Mouse (Mus musculus): ENCODE data around the gene Adgrv1. TPM values are rescaled to one million over a fixed set of nuclear protein-coding genes. Genes with fewer than 3 reads are reported as not detected.
"Not testable (repeated sequence)": the region's sequence is repeated elsewhere in the genome, so short reads cannot be mapped to it uniquely, and the experiment has no call there.

Gene Adgrv1
- polyA plus RNA-seq, 1 experiment: 0.81 TPM

GRCm38 (mm10) chr13:81280650-81281229 is 352.2 kb downstream of the Adgrv1 start:
- no peak for TF ChIP-seq CTCF (IDR thresholded peaks at IDR 0.05; ENCODE audit: borderline replicate concordance, insufficient read depth, low read length)
- TF ChIP-seq POLR2A (IDR thresholded peaks at IDR 0.05; ENCODE audit: low read depth, low read length): no peak
- no peaks in the 10 kb centered on the region for H3K4me1 ChIP-seq (ENCODE audit: control insufficient read depth, insufficient read depth, low read length)
- no peak overlapping the region for H3K4me3 ChIP-seq (ENCODE audit: insufficient read depth, low read length)
- no peak overlapping the region for H3K27ac ChIP-seq (ENCODE audit: insufficient read depth, low read length)

- H3K4me1 ChIP-seq (ENCODE audit: control insufficient read depth, insufficient read depth, low read length): no peaks in the 10 kb centered on the region
These were observed 353.6 kb downstream of the Adgrv1 start for GRCm38 (mm10) chr13:81279351-81279736.

GRCm38 (mm10) chr13:81278669-81279350 is 354.1 kb downstream of the Adgrv1 start:
- Histone ChIP-seq H3K4me1 (ENCODE audit: control insufficient read depth, insufficient read depth, low read length) (no peaks in the 10 kb centered on the region), H3K27ac (ENCODE audit: insufficient read depth, low read length) (no peak overlapping the region), H3K4me3 (ENCODE audit: insufficient read depth, low read length) (no peak overlapping the region)
- TF ChIP-seq CTCF (IDR thresholded peaks at IDR 0.05; ENCODE audit: borderline replicate concordance, insufficient read depth, low read length) (no peak), POLR2A (IDR thresholded peaks at IDR 0.05; ENCODE audit: low read depth, low read length) (no peak)

More at GRCm38 (mm10) chr13:81279351-81279736, 353.6 kb downstream of the Adgrv1 start:
- no peak overlapping the region for H3K4me3 ChIP-seq (ENCODE audit: insufficient read depth, low read length)
- TF ChIP-seq CTCF (IDR thresholded peaks at IDR 0.05; ENCODE audit: borderline replicate concordance, insufficient read depth, low read length): no peak
- TF ChIP-seq POLR2A (IDR thresholded peaks at IDR 0.05; ENCODE audit: low read depth, low read length): no peak
- no peak overlapping the region for H3K27ac ChIP-seq (ENCODE audit: insufficient read depth, low read length)

GRCm38 (mm10) chr13:81273837-81274236 is 359.1 kb downstream of the Adgrv1 start:
- Histone ChIP-seq H3K27ac (ENCODE audit: insufficient read depth, low read length) (no peak overlapping the region), H3K4me3 (ENCODE audit: insufficient read depth, low read length) (no peak overlapping the region), H3K4me1 (ENCODE audit: control insufficient read depth, insufficient read depth, low read length) (no peaks in the 10 kb centered on the region)
- no peak for TF ChIP-seq POLR2A (IDR thresholded peaks at IDR 0.05; ENCODE audit: low read depth, low read length)
- TF ChIP-seq CTCF (IDR thresholded peaks at IDR 0.05; ENCODE audit: borderline replicate concordance, insufficient read depth, low read length): no peak

GRCm38 (mm10) chr13:81270396-81270795 is 362.6 kb downstream of the Adgrv1 start:
- H3K4me1 ChIP-seq (ENCODE audit: control insufficient read depth, insufficient read depth, low read length): no peaks in the 10 kb centered on the region
- TF ChIP-seq CTCF (IDR thresholded peaks at IDR 0.05; ENCODE audit: borderline replicate concordance, insufficient read depth, low read length): no peak
- no peak for TF ChIP-seq POLR2A (IDR thresholded peaks at IDR 0.05; ENCODE audit: low read depth, low read length)
- H3K4me3 ChIP-seq (ENCODE audit: insufficient read depth, low read length): no peak overlapping the region
- no peak overlapping the region for H3K27ac ChIP-seq (ENCODE audit: insufficient read depth, low read length)

GRCm38 (mm10) chr13:81269056-81269455 is 363.9 kb downstream of the Adgrv1 start:
- H3K4me1 ChIP-seq (ENCODE audit: control insufficient read depth, insufficient read depth, low read length): no peaks in the 10 kb centered on the region
- no peak overlapping the region for H3K27ac ChIP-seq (ENCODE audit: insufficient read depth, low read length)
- H3K4me3 ChIP-seq (ENCODE audit: insufficient read depth, low read length): no peak overlapping the region
- TF ChIP-seq CTCF (IDR thresholded peaks at IDR 0.05; ENCODE audit: borderline replicate concordance, insufficient read depth, low read length) (no peak), POLR2A (IDR thresholded peaks at IDR 0.05; ENCODE audit: low read depth, low read length) (no peak)

GRCm38 (mm10) chr13:81267489-81267888 is 365.5 kb downstream of the Adgrv1 start:
- H3K4me1 ChIP-seq (ENCODE audit: control insufficient read depth, insufficient read depth, low read length); H3K4me3 ChIP-seq (ENCODE audit: insufficient read depth, low read length); H3K27ac ChIP-seq (ENCODE audit: insufficient read depth, low read length): not testable (repeated sequence)

GRCm38 (mm10) chr13:81264465-81264864 is 368.5 kb downstream of the Adgrv1 start:
- TF ChIP-seq CTCF (IDR thresholded peaks at IDR 0.05; ENCODE audit: borderline replicate concordance, insufficient read depth, low read length) (no peak), POLR2A (IDR thresholded peaks at IDR 0.05; ENCODE audit: low read depth, low read length) (no peak)
- Histone ChIP-seq H3K4me1 (ENCODE audit: control insufficient read depth, insufficient read depth, low read length) (no peaks in the 10 kb centered on the region), H3K4me3 (ENCODE audit: insufficient read depth, low read length) (no peak overlapping the region)

GRCm38 (mm10) chr13:81241181-81241580 is 391.8 kb downstream of the Adgrv1 start:
- H3K4me3 ChIP-seq (ENCODE audit: insufficient read depth, low read length): no peak overlapping the region
- no peak for TF ChIP-seq CTCF (IDR thresholded peaks at IDR 0.05; ENCODE audit: borderline replicate concordance, insufficient read depth, low read length)
- TF ChIP-seq POLR2A (IDR thresholded peaks at IDR 0.05; ENCODE audit: low read depth, low read length): no peak
- no peak overlapping the region for H3K27ac ChIP-seq (ENCODE audit: insufficient read depth, low read length)
- H3K4me1 ChIP-seq (ENCODE audit: control insufficient read depth, insufficient read depth, low read length): no peaks in the 10 kb centered on the region

More at GRCm38 (mm10) chr13:81264465-81264864, 368.5 kb downstream of the Adgrv1 start:
- no peak overlapping the region for H3K27ac ChIP-seq (ENCODE audit: insufficient read depth, low read length)

- H3K27ac ChIP-seq (ENCODE audit: insufficient read depth, low read length): no peak overlapping the region
- no peak overlapping the region for H3K4me3 ChIP-seq (ENCODE audit: insufficient read depth, low read length)
- TF ChIP-seq POLR2A (IDR thresholded peaks at IDR 0.05; ENCODE audit: low read depth, low read length) (no peak), CTCF (IDR thresholded peaks at IDR 0.05; ENCODE audit: borderline replicate concordance, insufficient read depth, low read length) (no peak)
- no peaks in the 10 kb centered on the region for H3K4me1 ChIP-seq (ENCODE audit: control insufficient read depth, insufficient read depth, low read length)
These were observed 393.1 kb downstream of the Adgrv1 start for GRCm38 (mm10) chr13:81239836-81240235.

Measured in embryonic fibroblast, embryonic 13.5 days (primary cell).